Mouse (Mus musculus) frontal cortex, postnatal 10 days (tissue): ENCODE data around the gene Fyttd1.
"Not testable (repeated sequence)": the region's sequence is repeated elsewhere in the genome, so short reads cannot be mapped to it uniquely, and the experiment has no call there.

Experiments used
- DNase-seq, 2 experiments: peaks; one replicate each; pipeline ENCODE4 v3.0.0; 2022; ENCODE audit warnings: low spot score in 2 of 2, mixed read lengths in 1 of 2

The Fyttd1 gene

GRCm38 (mm10) chr16:32878972-32879926, 1.9 kb downstream of the Fyttd1 start:
- DNase-seq = no peak

DNA sequence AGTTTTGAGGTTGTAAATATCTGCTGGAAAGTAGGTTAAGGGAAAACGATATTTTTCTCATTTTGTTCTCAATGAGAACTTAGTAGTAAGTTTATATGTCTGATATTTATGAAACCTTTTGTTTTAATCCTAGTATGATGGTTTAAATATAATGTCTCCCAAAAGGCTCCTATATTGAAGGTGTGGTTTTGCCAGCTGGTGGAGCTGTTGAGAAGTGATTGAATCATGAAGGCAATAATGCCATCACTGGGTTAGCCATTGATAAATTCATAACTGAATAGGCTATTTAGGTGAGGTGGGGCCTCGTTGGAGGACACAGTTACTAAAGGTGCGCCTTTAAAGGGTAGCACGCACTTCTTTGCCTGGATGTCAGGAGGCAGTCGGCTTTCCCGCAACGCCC, 4.2 kb downstream of the Fyttd1 start:
- DNase-seq = no peak

DNA sequence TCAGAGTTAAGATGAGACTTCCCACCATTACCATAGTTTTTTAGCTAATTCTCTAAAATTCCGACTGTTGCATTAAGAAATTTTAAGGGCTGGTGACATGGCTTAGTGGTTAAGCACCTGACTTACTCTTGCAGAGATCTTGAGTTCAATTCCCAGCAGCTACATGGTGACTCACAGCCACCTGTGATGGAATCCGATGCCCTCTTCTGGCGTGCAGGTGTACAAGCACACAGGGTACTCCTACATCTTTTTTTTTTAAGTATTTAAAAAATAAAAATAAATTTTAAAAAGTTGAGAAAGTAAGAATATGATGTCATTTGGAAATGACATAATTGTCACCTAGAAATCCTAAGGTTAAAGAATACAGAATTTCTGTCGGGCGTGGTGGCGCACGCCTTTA, 10.7 kb downstream of the Fyttd1 start:
- no peak for DNase-seq

GRCm38 (mm10) chr16:32889881-32890280, 12.6 kb downstream of the Fyttd1 start:
- DNase-seq = no peak

DNA sequence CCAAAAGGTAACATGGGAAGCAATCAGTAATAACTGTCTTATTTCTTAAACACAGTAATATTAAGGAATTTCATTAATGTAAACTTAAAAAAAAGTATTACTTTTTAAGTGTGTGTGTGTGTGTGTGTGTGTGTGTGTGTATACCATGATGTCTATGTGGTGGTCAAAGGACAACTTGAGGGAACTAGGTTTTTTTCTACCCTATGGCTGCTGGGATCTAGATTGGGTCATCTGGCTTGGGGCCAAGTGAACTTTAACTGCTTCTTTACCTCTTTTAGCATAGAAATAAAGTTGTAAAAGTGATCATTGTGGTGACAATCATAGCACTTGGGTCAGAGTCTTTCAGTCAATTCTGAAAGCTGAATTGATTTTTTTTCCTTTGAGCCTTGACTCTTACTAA, 18.8 kb downstream of the Fyttd1 start:
- DNase-seq = no peak

GRCm38 (mm10) chr16:32901360-32902050, 24.2 kb downstream of the Fyttd1 start:
- DNase-seq = no peak

- no peak for DNase-seq
Measured at GRCm38 (mm10) chr16:32902051-32902428, 24.7 kb downstream of the Fyttd1 start.

GRCm38 (mm10) chr16:32906186-32906585, 28.9 kb downstream of the Fyttd1 start:
- no peak for DNase-seq

DNA sequence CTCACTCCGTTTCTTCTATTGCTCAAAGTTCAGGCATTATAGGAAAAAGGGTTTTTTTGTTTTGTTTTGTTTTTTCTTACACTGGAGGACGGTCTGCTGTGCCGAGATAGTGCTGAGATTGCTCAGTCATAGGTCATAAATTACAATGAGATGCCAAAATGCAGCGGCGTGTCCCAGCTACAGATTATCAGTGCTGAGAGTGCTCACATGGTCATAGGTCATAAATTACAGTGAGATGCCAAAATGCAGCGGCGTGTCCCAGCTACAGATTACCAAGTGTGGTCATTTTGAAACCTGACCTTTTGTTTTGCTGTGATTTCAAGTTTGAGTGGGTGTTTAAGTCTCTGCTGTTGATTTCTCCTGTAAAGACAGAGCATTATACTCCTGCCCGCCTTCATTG, 29.4 kb downstream of the Fyttd1 start:
- no peak for DNase-seq

GRCm38 (mm10) chr16:32913212-32913611, 35.9 kb downstream of the Fyttd1 start:
- DNase-seq = no peak

GRCm38 (mm10) chr16:32913937-32914881, 36.9 kb downstream of the Fyttd1 start, which contains the start of gene Lrch3:
Gene Lrch3, plus strand, starts transcription at chr16:32914100.
- DNase-seq = peak; percentile 78 to 91

- no peak for DNase-seq
Measured at GRCm38 (mm10) chr16:32915292-32916068, 38.2 kb downstream of the Fyttd1 start.

DNA sequence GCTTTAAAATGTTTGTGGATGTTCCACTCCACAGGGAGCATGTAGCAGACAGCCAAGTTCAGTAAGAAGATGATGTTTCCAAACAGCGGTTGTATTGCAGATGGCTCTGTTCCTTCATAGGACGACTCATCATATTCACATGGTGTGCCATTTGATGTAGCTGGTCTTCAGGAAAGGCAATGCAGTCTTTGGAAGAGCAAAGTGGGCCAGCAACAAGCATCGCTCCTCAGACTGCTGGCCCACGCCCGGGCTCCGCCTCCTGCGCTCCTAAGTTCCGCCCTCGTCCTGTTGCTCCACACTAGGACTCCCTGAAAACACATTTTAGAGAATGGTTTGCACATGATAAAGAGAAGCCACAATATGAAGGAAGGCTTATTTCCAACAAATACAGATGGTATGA, 49.3 kb downstream of the Fyttd1 start:
- not testable (repeated sequence) for DNase-seq

GRCm38 (mm10) chr16:32927044-32927443, 49.7 kb downstream of the Fyttd1 start:
- no peak for DNase-seq

DNA sequence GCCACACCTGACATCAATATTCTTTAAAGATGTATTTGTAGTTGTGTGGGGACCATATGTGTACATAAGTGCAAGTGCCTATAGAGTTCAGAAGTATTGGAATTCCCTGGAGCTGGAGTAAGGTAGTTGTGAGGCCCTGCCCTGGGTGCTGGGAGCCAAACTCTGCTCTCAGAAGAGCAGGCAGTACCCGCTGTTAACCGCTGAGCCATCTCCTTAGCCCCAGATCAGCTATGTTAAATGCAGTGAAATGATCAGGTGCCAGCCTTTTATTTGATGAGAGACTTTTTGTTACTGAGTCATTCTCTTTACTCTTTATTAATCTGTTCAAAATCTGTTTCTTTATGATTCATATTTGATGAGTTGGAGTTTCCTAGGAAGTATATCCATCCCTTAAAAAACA, 52.6 kb downstream of the Fyttd1 start:
- no peak for DNase-seq

GRCm38 (mm10) chr16:32934470-32934869, 57.2 kb downstream of the Fyttd1 start:
- no peak for DNase-seq

- no peak for DNase-seq
Measured at GRCm38 (mm10) chr16:32935088-32935487, 57.8 kb downstream of the Fyttd1 start.

DNA sequence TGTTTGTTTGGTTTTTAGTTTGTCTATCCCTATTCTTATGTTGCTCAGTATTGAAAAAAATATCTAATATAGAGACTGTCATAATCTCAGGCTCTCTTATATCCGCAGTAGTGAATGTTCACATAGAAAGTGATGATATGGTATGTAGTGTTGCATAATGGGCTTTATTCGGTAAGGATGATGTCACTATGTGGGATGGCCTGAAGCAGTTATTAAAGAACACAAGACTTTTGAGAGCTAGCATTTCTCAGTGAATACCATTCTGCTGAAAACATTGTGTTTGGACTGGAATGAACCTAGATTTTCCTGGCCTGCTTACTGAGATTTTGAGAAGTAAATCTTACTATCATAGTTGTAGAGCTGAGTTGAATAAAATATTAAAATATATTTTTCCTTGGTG, 60.1 kb downstream of the Fyttd1 start:
- no peak for DNase-seq

DNA sequence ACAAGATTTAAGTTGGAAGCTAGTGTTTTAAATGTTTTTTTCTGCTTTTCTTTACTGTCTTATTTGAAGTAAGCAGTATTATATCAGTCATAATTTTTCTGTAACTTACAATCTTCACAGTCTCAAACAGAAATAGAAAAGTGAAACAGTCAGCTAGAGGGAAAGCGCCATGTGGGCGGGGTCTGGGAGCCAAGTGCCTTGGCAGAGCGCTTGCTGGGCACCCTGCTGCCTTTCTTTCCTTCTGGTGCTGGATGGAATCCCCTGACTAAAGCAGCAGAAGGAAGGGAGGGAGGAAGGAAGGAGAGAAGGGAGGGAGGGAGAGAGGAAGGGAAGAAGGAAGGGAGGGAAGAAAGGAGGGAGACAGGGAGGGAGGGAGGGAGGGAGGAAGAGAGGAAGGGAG, 62.0 kb downstream of the Fyttd1 start:
- peak in 1 of 2 experiments; percentile 47 for DNase-seq

DNA sequence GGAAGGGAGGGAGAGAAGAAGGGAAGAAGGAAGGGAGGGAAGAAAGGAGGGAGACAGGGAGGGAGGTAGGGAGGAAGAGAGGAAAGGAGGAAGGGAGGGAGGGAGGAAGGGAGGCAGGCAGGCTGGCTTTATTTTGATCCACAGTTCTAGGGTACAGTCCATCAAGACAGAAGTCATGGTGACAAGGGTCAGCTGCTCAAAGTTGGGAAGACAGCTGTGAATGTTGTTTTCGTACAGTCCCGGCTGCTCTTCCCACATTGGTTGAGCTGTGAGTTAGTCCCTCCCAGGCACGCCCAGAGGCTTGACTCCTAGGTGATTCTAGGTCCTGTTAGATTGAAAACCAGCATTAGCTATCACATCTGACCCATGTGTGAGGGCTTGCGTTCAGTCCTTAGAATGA, 62.4 kb downstream of the Fyttd1 start:
- DNase-seq = not testable (repeated sequence)

DNA sequence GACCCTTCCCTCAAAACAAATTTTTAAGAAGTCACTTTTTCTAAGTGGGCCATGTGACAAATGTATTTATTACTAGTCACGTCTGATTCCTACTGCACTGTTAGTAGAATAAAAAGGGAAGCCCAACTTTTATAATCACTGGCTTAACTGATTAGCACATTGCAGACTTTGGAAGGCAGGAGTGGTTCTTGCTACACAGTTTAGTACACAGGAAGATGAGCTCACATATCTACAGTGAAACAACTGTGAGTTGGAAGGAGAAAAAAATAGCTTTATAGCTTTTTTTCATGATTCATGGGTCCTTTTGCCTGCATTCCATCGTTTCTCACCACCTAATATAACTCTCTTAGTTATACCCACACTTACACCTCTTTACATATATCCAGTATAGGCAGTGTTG, 63.9 kb downstream of the Fyttd1 start:
- DNase-seq = not testable (repeated sequence)
